Mouse (Mus musculus) neural tube, embryonic 13.5 days (tissue): ENCODE data around the gene Mxi1. TPM values are rescaled to one million over a fixed set of nuclear protein-coding genes. Genes with fewer than 3 reads are reported as not detected.
"Not testable (repeated sequence)": the region's sequence is repeated elsewhere in the genome, so short reads cannot be mapped to it uniquely, and the experiment has no call there.

Experiments
- ATAC-seq: fragments of 200-750 bp; cut with Nextera tagmentation; 2 replicates; pipeline ENCODE4 v1.8.0; 2017; ENCODE audit warnings: low read depth, mild to moderate bottlenecking, moderate TSS enrichment, moderate library complexity
- H3K27ac ChIP-seq: fragments of 300-500 bp; sonication (generic); replicated peaks from 2 replicates; pipeline ENCODE4 v1.5.1; 2015; ENCODE audit warnings: moderate library complexity, mild to moderate bottlenecking, inconsistent platforms
- H3K27me3 ChIP-seq: fragments of 300-500 bp; sonication (generic); 2 replicates; pipeline ENCODE4 v1.6.1; 2015; ENCODE audit warnings: mild to moderate bottlenecking, inconsistent platforms
- H3K36me3 ChIP-seq: fragments of 300-500 bp; sonication (generic); 2 replicates; pipeline ENCODE4 v1.6.1; 2015; ENCODE audit warnings: mild to moderate bottlenecking, inconsistent platforms
- H3K4me1 ChIP-seq: fragments of 300-500 bp; sonication (generic); replicated peaks from 2 replicates; pipeline ENCODE4 v1.6.1; 2015; ENCODE audit warnings: inconsistent platforms
- H3K4me2 ChIP-seq: fragments of 300-500 bp; sonication (generic); 2 replicates; pipeline ENCODE4 v1.6.1; 2015; ENCODE audit warnings: inconsistent platforms, mild to moderate bottlenecking, moderate library complexity
- H3K4me3 ChIP-seq: fragments of 300-500 bp; sonication (generic); 2 replicates; pipeline ENCODE4 v1.5.1; 2015; ENCODE audit warnings: mild to moderate bottlenecking, inconsistent platforms
- H3K9ac ChIP-seq: fragments of 300-500 bp; sonication (generic); 2 replicates; pipeline ENCODE4 v1.6.1; 2015; ENCODE audit warnings: moderate library complexity, mild to moderate bottlenecking, inconsistent platforms
- H3K9me3 ChIP-seq: fragments of 300-500 bp; sonication (generic); 2 replicates; pipeline ENCODE4 v1.6.1; 2016; ENCODE audit warnings: inconsistent platforms
- WGBS: fragments of 180-500 bp; shearing (Covaris S2); methylation state at CpG from one replicate; pipeline ENCODE4 v1.1.7; 2015; 5-methylcytosine and 5-hydroxymethylcytosine counted together
- polyA plus RNA-seq: library from polyadenylated mRNA; unstranded; fragments of >200 nt; fragmentation: Nextera tagmentation; extraction: Ambion mirVana; gene quantifications from 2 replicates; pipeline ENCODE4 v1.2.1, GENCODE M21; 2015

Mxi1 gene
- polyA plus RNA-seq, 1 experiment from 2014 or later: 59.8 TPM

GRCm38 (mm10) chr19:53378421-53378820, 68.1 kb downstream of the Mxi1 start:
- 93% methylated on average over 10 of the region's 10 CpGs for WGBS
- Histone ChIP-seq H3K4me3 (no peak overlapping the region), H3K4me2 (no peak overlapping the region), H3K27me3 (no peaks in the 10 kb centered on the region), H3K9ac (no peak overlapping the region), H3K36me3 (peaks cover 78% of the 10 kb centered on the region), H3K27ac (no peak overlapping the region), H3K4me1 (no peaks in the 10 kb centered on the region), H3K9me3 (no peaks in the 10 kb centered on the region)
- no peak for ATAC-seq

DNA sequence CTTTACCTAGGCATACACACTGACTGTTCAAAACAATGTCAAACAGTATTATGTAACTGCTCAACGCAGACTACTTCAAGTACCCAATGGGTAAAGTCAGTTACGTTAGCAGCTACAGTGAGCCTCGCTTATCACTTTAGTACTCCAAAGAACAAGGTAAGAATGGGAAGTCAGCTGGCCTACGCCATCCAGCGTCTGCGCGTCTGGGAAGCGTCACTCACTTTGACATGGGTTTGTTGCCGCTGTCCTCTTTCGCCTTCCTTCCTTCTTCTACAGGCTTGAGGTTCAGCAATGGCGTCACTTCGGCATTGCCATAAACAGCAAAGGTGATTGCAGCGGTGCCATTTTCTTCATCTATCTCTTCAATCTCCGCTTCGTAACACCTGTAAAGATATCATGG, 73.0 kb downstream of the Mxi1 start:
- ATAC-seq: no peak
- H3K27me3 ChIP-seq: no peaks in the 10 kb centered on the region
- 96% methylated on average over 15 of the region's 15 CpGs for WGBS
- no peak overlapping the region for H3K4me3 ChIP-seq
- H3K4me2 ChIP-seq: no peak overlapping the region
- no peaks in the 10 kb centered on the region for H3K9me3 ChIP-seq
- H3K27ac ChIP-seq: no peak overlapping the region
- H3K9ac ChIP-seq: no peak overlapping the region
- peaks cover 13% of the 10 kb centered on the region for H3K4me1 ChIP-seq
- peaks cover 80% of the 10 kb centered on the region for H3K36me3 ChIP-seq

DNA sequence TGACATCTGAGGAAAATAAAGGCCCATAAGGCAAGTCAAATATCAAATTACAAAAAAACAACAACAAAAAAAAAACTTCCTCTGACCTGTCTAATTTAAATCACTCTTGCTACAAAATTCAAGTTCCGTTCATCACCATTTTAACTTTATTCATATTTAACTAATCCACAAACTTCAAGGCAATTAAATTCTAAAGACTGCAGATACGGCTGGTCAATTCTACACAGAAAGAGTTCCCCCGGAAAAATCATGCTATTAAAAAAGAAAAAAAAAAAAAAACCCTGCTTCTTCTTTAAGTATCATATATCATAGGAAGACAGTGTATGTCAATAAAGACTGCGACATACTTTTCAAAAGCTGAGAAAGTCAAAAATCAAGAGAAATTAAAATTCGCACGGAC, 79.1 kb downstream of the Mxi1 start:
- peak overlapping the region; percentile 96 for H3K27ac ChIP-seq
- WGBS: 24% methylated on average over 6 of the region's 6 CpGs

DNA sequence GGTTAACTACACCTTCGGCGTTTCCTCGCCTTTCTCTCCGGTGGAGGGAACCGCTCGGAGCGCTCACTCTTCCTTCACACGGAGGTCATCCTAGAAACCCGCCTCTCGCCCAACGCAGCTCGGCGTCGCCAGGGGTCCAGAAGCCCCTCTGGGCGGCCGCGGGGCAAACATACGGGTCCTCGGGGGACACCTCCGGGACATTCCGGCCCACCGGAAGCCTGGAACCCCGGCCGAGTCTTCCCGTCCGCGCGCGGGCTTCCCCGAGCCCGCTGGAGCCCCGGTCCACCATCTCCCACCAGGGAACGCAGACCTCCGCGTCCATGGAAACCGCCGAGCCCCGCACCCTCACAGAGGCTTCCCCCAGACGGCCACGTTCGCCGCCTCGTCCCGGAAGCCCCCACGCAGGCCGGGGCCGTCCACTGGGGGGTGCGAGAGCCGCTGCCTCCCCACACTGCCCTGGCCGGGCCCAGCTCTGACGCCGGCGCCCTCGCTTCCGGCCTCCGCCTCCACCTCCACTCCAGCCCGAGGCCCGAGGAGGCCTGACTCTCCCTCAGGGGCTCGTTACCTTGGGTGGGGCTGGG, 79.6 kb downstream of the Mxi1 start:
- H3K4me3 ChIP-seq: peak overlapping the region; percentile 96
- H3K27me3 ChIP-seq: no peaks in the 10 kb centered on the region
- H3K4me2 ChIP-seq: peak overlapping the region; percentile 80
- peaks cover 29% of the 10 kb centered on the region for H3K36me3 ChIP-seq
- peaks cover 35% of the 10 kb centered on the region for H3K4me1 ChIP-seq
- H3K9me3 ChIP-seq: no peaks in the 10 kb centered on the region
- peak overlapping the region; percentile 94 for H3K9ac ChIP-seq
- H3K27ac ChIP-seq: peak overlapping the region; percentile 96
- WGBS: under 1% methylated on average over 55 of the region's 59 CpGs
- peak; percentile 93 for ATAC-seq

More for the DNA sequence above, 79.1 kb downstream of the Mxi1 start:
- peaks cover 33% of the 10 kb centered on the region for H3K36me3 ChIP-seq
- H3K9ac ChIP-seq: peak overlapping the region; percentile 94
- no peaks in the 10 kb centered on the region for H3K27me3 ChIP-seq
- ATAC-seq: no peak
- no peaks in the 10 kb centered on the region for H3K9me3 ChIP-seq
- peak overlapping the region; percentile 96 for H3K4me3 ChIP-seq
- peaks cover 35% of the 10 kb centered on the region for H3K4me1 ChIP-seq
- peak overlapping the region; percentile 80 for H3K4me2 ChIP-seq

DNA sequence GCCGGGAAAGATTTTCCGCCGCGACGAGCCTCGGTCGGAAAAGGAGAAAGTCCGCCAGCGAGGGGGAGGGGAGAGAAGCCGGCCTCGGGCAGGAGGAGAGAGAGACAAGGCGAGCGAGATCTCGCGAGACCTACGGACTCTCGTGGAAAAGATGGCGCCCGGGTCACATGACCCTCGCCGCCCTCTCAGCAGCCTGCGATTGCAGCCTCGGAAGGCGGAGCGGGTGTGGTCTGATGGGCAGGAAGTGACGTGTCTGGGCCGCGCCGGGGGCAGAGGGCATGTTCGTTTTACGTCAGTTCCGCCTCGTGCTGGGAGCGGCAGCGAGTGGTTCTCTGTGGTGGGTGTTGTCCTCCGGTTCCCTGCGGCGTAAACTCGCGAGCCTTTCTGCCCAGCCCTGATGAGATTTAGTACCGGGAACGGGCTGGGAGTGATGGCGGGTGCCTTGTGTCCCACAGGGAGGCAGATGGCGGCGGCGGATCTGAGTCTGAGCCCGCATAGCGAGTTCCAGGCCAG, 80.2 kb downstream of the Mxi1 start, which contains the start of gene Smndc1:
Smndc1 (minus strand) TSS at position 84 of the 513 bp plus-strand sequence.
- Histone ChIP-seq H3K4me3 (peak within 1 kb of the TSS; percentile 96), H3K36me3 (peaks cover 29% of the 10 kb centered on the region), H3K27me3 (no peaks in the 10 kb centered on the region), H3K4me2 (peak within 1 kb of the TSS; percentile 86), H3K9me3 (no peaks in the 10 kb centered on the region), H3K4me1 (peaks cover 35% of the 10 kb centered on the region), H3K27ac (peak within 1 kb of the TSS; percentile 96), H3K9ac (peak within 1 kb of the TSS; percentile 94)
- under 1% methylated on average over 47 of the region's 48 CpGs for WGBS
- peak; percentile 97 for ATAC-seq

DNA sequence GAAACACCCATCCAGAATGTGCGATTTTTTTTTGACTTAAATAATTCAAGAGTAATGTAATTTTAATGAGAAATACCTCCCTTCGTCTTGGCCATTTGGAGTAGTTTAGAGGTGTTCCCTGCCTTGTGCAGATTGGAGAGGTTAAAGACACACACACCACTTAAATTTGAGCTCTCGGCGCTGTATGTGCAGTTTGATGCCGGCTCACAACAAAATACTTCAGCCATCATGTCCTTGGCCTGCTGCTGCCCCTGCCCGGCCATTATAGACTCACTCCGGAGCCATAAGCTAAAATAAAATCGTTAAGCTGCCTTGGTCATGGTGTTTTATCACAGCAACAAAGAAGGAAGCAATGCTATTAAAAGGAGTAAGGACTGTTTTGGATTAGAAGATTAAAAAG, 81.1 kb downstream of the Mxi1 start:
- no peaks in the 10 kb centered on the region for H3K27me3 ChIP-seq
- H3K4me3 ChIP-seq: peak overlapping the region; percentile 96
- H3K4me2 ChIP-seq: peak overlapping the region; percentile 86
- H3K9me3 ChIP-seq: no peaks in the 10 kb centered on the region
- peaks cover 32% of the 10 kb centered on the region for H3K4me1 ChIP-seq
- peaks cover 21% of the 10 kb centered on the region for H3K36me3 ChIP-seq
- peak overlapping the region; percentile 86 for H3K9ac ChIP-seq
- H3K27ac ChIP-seq: peak overlapping the region; percentile 92; the same call in 1 of the 2 replicates
- 45% methylated on average over 8 of the region's 8 CpGs for WGBS
- no peak for ATAC-seq

- 87% methylated on average over 5 of the region's 5 CpGs for WGBS
- no peak for ATAC-seq
- H3K4me1 ChIP-seq: peaks cover 31% of the 10 kb centered on the region
- H3K9ac ChIP-seq: peak overlapping the region; percentile 86
- H3K27me3 ChIP-seq: no peaks in the 10 kb centered on the region
- no peaks in the 10 kb centered on the region for H3K9me3 ChIP-seq
- no peak overlapping the region for H3K27ac ChIP-seq
- peaks cover 18% of the 10 kb centered on the region for H3K36me3 ChIP-seq
- peak overlapping the region; percentile 86 for H3K4me2 ChIP-seq
- H3K4me3 ChIP-seq: peak overlapping the region; percentile 96; the same call in 1 of the 2 replicates
Observed at GRCm38 (mm10) chr19:53391787-53392186, 81.5 kb downstream of the Mxi1 start.

GRCm38 (mm10) chr19:53392781-53393343, 82.5 kb downstream of the Mxi1 start:
- ATAC-seq: no peak
- Histone ChIP-seq H3K9ac (no peak overlapping the region), H3K27ac (no peak overlapping the region), H3K4me1 (peaks cover 24% of the 10 kb centered on the region), H3K4me3 (no peak overlapping the region), H3K27me3 (no peaks in the 10 kb centered on the region), H3K9me3 (no peaks in the 10 kb centered on the region), H3K4me2 (no peak overlapping the region), H3K36me3 (peaks cover 8% of the 10 kb centered on the region)
- WGBS: 80% methylated on average over 8 of the region's 8 CpGs

DNA sequence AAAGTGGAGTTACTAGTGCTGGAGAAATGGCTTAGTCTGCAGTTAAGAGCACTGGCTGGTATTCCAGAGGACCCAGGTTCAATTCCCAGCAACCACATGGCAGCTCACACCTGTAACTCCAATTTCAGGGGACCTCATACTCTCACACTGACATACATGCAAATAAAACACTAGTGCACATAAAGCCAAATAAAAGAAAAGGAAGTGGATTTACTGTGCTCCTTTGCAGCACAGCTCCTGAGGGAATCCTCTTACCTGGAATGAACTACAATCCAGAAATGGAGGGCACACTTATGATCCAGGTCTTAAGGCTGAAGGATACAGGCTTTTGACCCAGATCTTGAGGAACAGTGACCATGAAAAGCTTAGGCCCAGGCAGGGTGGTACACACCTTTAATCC, 83.3 kb downstream of the Mxi1 start:
- Histone ChIP-seq H3K9me3 (no peaks in the 10 kb centered on the region), H3K27me3 (no peaks in the 10 kb centered on the region), H3K9ac (no peak overlapping the region), H3K27ac (no peak overlapping the region), H3K36me3 (no peaks in the 10 kb centered on the region; the same call in 1 of the 2 replicates), H3K4me2 (no peak overlapping the region), H3K4me3 (no peak overlapping the region), H3K4me1 (peaks cover 19% of the 10 kb centered on the region)
- ATAC-seq: no peak

DNA sequence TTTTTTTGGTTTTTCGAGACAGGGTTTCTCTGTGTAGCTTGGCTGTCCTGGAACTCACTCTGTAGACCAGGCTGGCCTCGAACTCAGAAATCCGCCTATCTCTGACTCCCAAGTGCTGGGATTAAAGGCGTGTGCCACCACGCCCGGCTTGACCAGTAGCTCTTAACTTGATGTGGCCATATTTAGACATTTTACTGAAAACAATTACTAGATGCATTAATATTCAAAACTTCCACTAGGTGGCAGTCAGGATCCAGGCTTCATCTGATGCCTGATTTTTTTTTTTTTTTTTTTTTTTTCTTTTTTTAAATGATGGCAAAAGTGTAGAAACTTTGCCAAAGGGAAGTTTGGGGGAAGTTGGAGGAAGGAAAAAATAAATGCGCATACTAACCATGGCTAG, 84.2 kb downstream of the Mxi1 start:
- no peak for ATAC-seq
- Histone ChIP-seq H3K36me3 (no peaks in the 10 kb centered on the region), H3K27me3 (peaks cover 3% of the 10 kb centered on the region; the same call in 1 of the 2 replicates), H3K9me3 (no peaks in the 10 kb centered on the region), H3K27ac (no peak overlapping the region), H3K4me3 (no peak overlapping the region), H3K9ac (no peak overlapping the region), H3K4me2 (no peak overlapping the region), H3K4me1 (peaks cover 11% of the 10 kb centered on the region)
- 20% methylated on average over 7 of the region's 7 CpGs for WGBS

DNA sequence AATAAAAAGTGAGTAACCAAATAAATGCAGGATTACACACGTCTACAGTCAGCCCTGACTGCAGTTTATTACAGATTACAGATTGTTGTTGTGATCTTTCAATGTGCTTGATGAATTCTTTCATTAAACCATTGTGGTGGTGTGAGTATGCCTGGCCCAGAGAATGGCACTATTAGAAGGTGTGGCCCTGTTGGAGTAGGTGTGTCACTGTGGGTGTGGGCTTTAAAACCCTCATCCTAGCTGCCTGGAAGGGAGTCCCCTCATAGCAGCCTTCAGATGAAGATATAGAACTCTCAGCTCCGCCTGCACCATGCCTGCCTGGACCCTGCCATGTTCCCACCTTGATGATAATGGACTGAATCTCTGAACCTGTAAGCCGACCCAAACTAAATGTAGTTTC, 84.6 kb downstream of the Mxi1 start:
- not testable (repeated sequence) for H3K4me3 ChIP-seq, H3K27ac ChIP-seq, ATAC-seq, H3K27me3 ChIP-seq, H3K9me3 ChIP-seq, H3K4me2 ChIP-seq, H3K36me3 ChIP-seq, H3K9ac ChIP-seq
- peaks cover 11% of the 10 kb centered on the region for H3K4me1 ChIP-seq
- WGBS: 69% methylated on average over 3 of the region's 3 CpGs

GRCm38 (mm10) chr19:53395805-53396204, 85.5 kb downstream of the Mxi1 start:
- H3K9ac ChIP-seq, ATAC-seq: not testable (repeated sequence)

More at GRCm38 (mm10) chr19:53395805-53396204, 85.5 kb downstream of the Mxi1 start:
- H3K9me3 ChIP-seq, H3K36me3 ChIP-seq, H3K4me2 ChIP-seq, H3K27ac ChIP-seq, H3K4me3 ChIP-seq, H3K27me3 ChIP-seq: not testable (repeated sequence)
- 47% methylated on average over 5 of the region's 5 CpGs for WGBS
- H3K4me1 ChIP-seq: peaks cover 11% of the 10 kb centered on the region
